Mouse (Mus musculus): ENCODE results near the gene F8. TPM values are rescaled to one million over a fixed set of nuclear protein-coding genes. Genes with fewer than 3 reads are reported as not detected.

The F8 gene
- polyA plus RNA-seq (2012; rRNA removed; ENCODE audit: low replicate concordance), result 0.75 and 2.3 TPM in 2 replicates

GRCm38 (mm10) chrX:75382195-75382771, at the start of gene F8, which contains the start of gene Fundc2:
TSS of gene F8 (minus strand) at chrX:75382615.
TSS of gene Fundc2 (plus strand) at chrX:75382399.

GRCm38 (mm10) chrX:75415936-75416785, 33.7 kb upstream of the F8 start, which contains the start of the genes Cmc4, Mtcp1 and Brcc3:
TSS of gene Cmc4 (minus strand) at chrX:75416584.
TSS of gene Mtcp1 (minus strand) at chrX:75416588.
TSS of gene Brcc3 (plus strand) at chrX:75416628.

GRCm38 (mm10) chrX:75163670-75164069, 218.7 kb downstream of the F8 start, which contains the start of gene Smim9:
TSS of gene Smim9 (minus strand) at chrX:75163770.

DNA sequence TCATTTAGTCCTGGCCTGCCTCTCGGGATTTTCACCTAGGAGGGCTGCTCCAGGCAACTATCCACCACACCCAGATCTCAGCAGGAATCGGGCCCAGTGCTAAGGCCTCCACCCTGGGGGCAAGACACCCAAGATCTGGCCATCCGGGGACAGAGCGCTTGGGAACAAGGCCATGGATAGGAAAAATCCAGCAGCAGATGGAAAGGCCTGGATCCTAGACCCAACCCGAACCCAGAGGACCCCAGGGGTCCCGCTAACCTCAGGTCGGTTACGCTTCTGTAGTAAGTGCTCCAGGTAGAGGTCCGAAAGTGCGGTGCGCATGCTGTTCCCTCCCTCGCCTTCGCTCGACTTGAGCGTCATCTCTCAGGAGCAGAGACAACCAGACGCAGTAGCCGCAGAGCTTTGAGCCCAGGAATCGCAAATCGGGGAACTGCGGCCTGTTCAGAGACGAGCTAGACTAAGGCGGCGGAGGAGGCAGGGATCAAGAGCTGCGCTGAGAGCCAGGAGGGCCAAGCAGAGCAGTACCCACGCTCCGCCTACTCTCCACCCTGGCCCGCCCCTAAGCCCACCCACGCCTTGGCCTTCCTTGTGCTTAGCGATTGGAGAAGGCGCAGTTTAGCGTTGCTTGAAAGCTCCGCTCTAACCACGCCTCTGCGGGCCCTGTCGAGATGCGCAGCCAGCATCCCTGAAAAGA, 251.8 kb downstream of the F8 start, which contains the start of gene Mpp1:
Gene Mpp1 (minus strand): TSS at position 550 of the 694 bp plus-strand sequence.

Other genes with a start within 250 kb of the F8 start
- gene Smim9, start 218.8 kb downstream of the F8 start, polyA plus RNA-seq (2012; rRNA removed; ENCODE audit: low replicate concordance), result not detected in 2 replicates
- gene Fundc2, start 216 bp downstream of the F8 start, polyA plus RNA-seq (2012; rRNA removed; ENCODE audit: low replicate concordance), result 4.8 and 26.4 TPM in 2 replicates
- 2.0 and 2.1 TPM in 2 replicates for gene Cmc4, start 34.0 kb upstream of the F8 start, polyA plus RNA-seq (2012; rRNA removed; ENCODE audit: low replicate concordance)
- gene Mtcp1, start 34.0 kb upstream of the F8 start, polyA plus RNA-seq (2012; rRNA removed; ENCODE audit: low replicate concordance), result 3.5 and 7.1 TPM in 2 replicates
- gene Brcc3, start 34.0 kb upstream of the F8 start, polyA plus RNA-seq (2012; rRNA removed; ENCODE audit: low replicate concordance), result 3.6 and 13.6 TPM in 2 replicates
- gene Vbp1, start 131.7 kb upstream of the F8 start, polyA plus RNA-seq (2012; rRNA removed; ENCODE audit: low replicate concordance), result 0.87 and 4.0 TPM in 2 replicates
- gene Rab39b, start 195.6 kb upstream of the F8 start, polyA plus RNA-seq (2012; rRNA removed; ENCODE audit: low replicate concordance), result 0.09 and 0.14 TPM in 2 replicates

Measured in mammary gland, adult 2 months (tissue).